Mouse (Mus musculus): ENCODE data around the gene Pcnt. TPM values are rescaled to one million over a fixed set of nuclear protein-coding genes. Genes with fewer than 3 reads are reported as not detected.

The Pcnt gene
- polyA plus RNA-seq (2012): 56.3 and 65.3 TPM in 2 replicates

DNA sequence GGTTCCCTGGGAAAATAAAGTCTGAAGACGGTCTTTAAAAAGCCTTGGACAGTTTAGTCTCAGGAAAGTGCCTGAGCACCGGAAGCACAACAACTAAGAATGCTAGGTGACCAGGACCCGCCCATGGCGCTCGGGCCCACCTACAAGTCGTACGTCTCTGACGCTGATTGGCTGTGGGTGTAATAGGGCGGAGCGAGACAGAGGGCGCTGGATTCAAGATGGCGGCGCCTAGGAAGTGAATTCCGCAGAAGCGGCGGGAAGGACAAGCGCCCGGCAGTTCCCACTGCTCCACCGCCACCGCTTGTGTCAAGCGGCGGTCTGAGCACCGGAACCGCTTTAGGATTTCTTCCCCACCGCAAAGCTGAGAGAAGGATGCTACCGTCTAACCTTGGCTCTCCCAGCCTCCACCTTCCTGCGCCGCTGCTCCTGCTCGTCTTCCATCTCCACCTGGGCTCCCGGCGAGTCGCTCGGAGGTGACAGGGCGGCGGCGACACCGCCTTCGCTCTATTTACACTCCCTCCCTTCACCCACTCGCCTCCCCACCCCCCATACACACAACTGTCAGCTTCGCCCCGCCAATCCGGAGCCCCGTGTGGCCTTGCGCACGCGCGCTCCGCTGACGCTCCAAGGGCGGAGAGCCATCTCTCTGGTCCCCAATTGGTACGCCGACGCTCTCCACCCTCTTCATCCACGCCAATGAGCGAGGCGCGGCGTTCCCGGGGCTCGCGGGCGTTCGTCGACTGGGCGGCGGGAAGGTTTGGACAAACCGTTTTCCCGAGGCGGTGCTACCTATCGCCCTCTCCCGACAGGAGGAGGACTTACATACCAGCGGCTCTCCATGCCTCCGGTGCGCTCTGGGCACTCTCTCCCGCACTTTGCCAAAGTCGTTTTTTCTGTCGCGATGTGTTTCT, at the start of gene Pcnt:
Gene Pcnt, minus strand, starts transcription at position 609 of the 911 bp plus-strand sequence.
- TF ChIP-seq GATA1 (IDR thresholded peaks at IDR 0.05; ENCODE audit: low read length): no peak

- no peak for TF ChIP-seq GATA1 (IDR thresholded peaks at IDR 0.05; ENCODE audit: low read length)
Observed at GRCm38 (mm10) chr10:76489205-76489604, 46.6 kb upstream of the Pcnt start.

DNA sequence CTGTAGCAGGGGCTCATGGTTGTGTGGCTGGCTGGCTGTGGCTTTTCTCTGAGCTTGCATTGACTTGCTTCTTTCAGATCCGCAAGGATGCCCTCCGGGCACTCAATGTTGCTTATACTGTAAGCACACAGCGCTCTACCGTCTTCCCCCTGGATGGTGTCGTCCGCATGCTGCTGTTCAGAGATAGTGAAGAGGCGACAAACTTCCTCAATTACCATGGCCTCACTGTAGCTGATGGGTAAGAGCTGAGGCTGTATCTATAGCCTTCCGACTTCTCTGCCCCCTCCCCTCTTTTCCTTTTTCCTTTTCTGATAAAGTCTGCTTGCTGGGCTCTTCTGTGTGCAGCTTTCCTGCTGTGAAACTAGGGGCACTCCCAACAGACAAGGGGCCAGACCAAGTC, 45.7 kb upstream of the Pcnt start:
- no peak for TF ChIP-seq GATA1 (IDR thresholded peaks at IDR 0.05; ENCODE audit: low read length)

DNA sequence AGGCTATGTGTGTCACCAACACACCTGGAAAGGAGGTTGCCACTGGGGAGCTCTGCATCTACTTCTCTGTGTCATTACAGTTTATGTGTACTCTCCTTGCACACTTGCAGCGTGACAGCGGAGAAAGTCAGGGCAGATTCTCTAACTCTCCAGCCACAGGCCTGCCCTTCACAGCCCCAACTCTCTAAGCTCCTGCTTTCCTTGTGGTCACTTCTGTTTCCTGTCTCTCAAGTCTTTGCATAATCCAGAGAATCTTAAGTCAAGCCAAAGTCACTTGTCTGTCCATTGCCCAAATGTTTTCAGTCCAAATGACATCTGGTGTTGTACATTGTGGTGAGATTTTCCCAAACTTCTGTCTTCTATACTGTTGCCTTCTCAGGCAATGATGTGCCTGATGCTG, 43.7 kb upstream of the Pcnt start:
- TF ChIP-seq GATA1 (IDR thresholded peaks at IDR 0.05; ENCODE audit: low read length): no peak

- no peak for TF ChIP-seq GATA1 (IDR thresholded peaks at IDR 0.05; ENCODE audit: low read length)
Observed at GRCm38 (mm10) chr10:76481480-76481879, 38.9 kb upstream of the Pcnt start.

DNA sequence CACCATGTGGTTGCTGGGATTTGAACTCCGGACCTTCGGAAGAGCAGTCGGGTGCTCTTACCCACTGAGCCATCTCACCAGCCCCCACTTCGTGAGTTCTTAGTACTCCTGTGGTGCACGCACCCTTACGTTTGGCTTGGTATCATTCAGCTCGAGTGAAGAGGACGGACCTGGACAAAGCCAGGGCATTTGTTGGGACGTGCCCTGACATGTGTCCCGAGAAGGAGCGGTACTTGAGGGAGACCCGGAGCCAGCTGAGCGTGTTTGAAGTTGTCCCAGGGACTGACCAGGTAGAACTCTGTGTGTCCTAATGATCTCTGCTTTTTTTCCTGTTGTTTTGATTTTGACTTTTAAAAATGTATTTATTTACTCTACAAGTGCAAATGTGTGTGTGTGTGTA, 38.3 kb upstream of the Pcnt start:
- TF ChIP-seq GATA1 (IDR thresholded peaks at IDR 0.05; ENCODE audit: low read length): no peak

DNA sequence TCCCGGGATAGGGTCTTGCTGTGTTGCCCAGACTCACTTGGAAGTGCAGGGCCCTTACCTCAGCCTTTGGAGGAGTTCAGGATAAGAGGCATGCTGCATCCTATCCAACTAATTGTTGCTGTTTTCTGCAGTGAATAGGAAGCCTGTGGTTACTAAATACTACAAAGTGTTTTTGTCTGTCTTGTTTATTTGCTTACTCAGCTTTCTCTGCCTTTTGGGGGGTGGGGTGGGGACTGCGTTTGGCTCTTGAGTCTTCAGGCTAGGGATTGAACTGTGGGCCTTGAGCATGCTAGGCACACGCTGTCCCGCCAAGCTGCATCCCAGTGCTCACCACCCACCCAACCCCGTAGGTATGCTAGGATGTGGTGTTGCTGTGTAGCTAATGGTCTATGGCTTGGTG, 31.2 kb upstream of the Pcnt start:
- TF ChIP-seq GATA1 (IDR thresholded peaks at IDR 0.05; ENCODE audit: low read length): no peak

- no peak for TF ChIP-seq GATA1 (IDR thresholded peaks at IDR 0.05; ENCODE audit: low read length)
Observed at GRCm38 (mm10) chr10:76468203-76469162, 25.9 kb upstream of the Pcnt start, which contains the start of the genes Mcm3ap and Ybey. TSS of gene Mcm3ap (plus strand) at chr10:76468927. TSS of gene Ybey (minus strand) at chr10:76469114.

DNA sequence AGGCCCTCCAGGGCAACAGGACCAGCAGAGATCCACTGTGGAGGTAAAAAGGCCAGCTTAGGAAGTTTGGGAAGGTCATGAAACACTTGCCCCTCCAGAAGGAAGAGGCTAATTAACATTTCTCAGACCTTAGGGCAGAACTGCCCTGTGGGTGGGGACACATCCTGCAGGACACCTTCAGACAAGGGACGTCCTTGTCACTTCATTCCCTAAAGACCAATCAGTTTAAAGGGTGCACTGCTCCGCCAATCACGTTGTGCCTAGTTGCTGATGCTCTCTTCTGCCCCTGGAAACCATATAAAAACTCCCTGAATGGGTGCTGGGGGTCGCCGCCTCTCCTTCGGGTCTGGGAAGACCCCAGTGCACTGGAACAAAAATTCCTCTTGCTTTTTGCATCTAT, 20.1 kb upstream of the Pcnt start:
- no peak for TF ChIP-seq GATA1 (IDR thresholded peaks at IDR 0.05; ENCODE audit: low read length)

GRCm38 (mm10) chr10:76462312-76462711, 19.7 kb upstream of the Pcnt start:
- TF ChIP-seq GATA1 (IDR thresholded peaks at IDR 0.05; ENCODE audit: low read length): no peak

DNA sequence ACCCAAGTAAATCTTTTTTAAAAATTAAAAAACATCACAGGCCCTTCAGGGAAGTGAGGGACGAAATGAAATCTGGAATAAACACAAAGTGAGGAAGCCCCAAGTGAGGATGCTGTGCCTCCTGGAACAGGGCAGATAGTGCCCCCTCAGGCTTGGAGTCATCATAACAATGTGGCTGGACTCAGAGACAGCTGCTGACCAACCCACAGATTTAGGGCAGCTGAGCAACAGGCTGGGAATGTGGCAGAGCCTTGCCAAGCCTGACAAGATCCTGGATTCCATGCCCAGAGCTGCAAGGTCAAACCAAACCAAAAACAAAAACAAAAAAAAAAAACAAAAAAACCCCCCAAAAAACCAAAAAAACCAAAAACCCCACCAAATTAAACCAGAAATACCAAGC, 18.7 kb upstream of the Pcnt start:
- TF ChIP-seq GATA1 (IDR thresholded peaks at IDR 0.05; ENCODE audit: low read length): no peak

- no peak for TF ChIP-seq GATA1 (IDR thresholded peaks at IDR 0.05; ENCODE audit: low read length)
Observed at GRCm38 (mm10) chr10:76455289-76455688, 12.7 kb upstream of the Pcnt start.

GRCm38 (mm10) chr10:76448851-76449250, 6.3 kb upstream of the Pcnt start, which contains the start of gene 2610028H24Rik:
TSS of gene 2610028H24Rik (plus strand) at chr10:76449081.
- TF ChIP-seq GATA1 (IDR thresholded peaks at IDR 0.05; ENCODE audit: low read length): no peak

GRCm38 (mm10) chr10:76447406-76448229, 5.0 kb upstream of the Pcnt start:
- TF ChIP-seq GATA1 (IDR thresholded peaks at IDR 0.05; ENCODE audit: low read length): no peak

Measured in G1E-ER4 (cell line).